Mouse (Mus musculus): Measurements from ENCODE around the gene Nxph3. TPM values are rescaled to one million over a fixed set of nuclear protein-coding genes. Genes with fewer than 3 reads are reported as not detected.

Gene Nxph3
- polyA plus RNA-seq, 1 experiment from 2014 or later: 1.2 TPM

GRCm38 (mm10) chr11:95519996-95520395 is 5.6 kb upstream of the Nxph3 start:
- Histone ChIP-seq H3K4me1 (ENCODE audit: insufficient read depth, low read depth, low read length) (peaks cover 5% of the 10 kb centered on the region; the same call in 1 of the 2 replicates), H3K4me2 (replicated peaks; ENCODE audit: low read depth, low read length) (no peak overlapping the region), H3K36me3 (ENCODE audit: insufficient read depth, low read length) (no peaks in the 10 kb centered on the region), H3K27ac (ENCODE audit: low read length) (no peak overlapping the region), H3K27me3 (replicated peaks; ENCODE audit: insufficient read depth, low read length) (peaks cover 4% of the 10 kb centered on the region; the same call in 1 of the 2 replicates), H3K4me3 (ENCODE audit: low read depth, low read length) (no peak overlapping the region), H3K9ac (replicated peaks; ENCODE audit: low read depth) (no peak overlapping the region), H3K9me3 (ENCODE audit: low read length) (no peaks in the 10 kb centered on the region)
- ATAC-seq (no peak), DNase-seq (ENCODE audit: low spot score) (no peak)
- 54% methylated on average over 3 of the region's 3 CpGs for WGBS
- TF ChIP-seq CTCF (IDR thresholded peaks at IDR 0.05) (peak; percentile 2; the same call in 1 of the 2 replicates), EP300 (IDR thresholded peaks at IDR 0.05) (no peak)

GRCm38 (mm10) chr11:95519299-95519698 is 4.9 kb upstream of the Nxph3 start:
- 52% methylated on average over 10 of the region's 10 CpGs for WGBS
- peaks cover 5% of the 10 kb centered on the region; the same call in 1 of the 2 replicates for H3K4me1 ChIP-seq (ENCODE audit: insufficient read depth, low read depth, low read length)
- no peak overlapping the region for H3K4me3 ChIP-seq (ENCODE audit: low read depth, low read length)
- H3K9me3 ChIP-seq (ENCODE audit: low read length): no peaks in the 10 kb centered on the region
- no peaks in the 10 kb centered on the region for H3K36me3 ChIP-seq (ENCODE audit: insufficient read depth, low read length)
- H3K9ac ChIP-seq (replicated peaks; ENCODE audit: low read depth): no peak overlapping the region
- peaks cover 11% of the 10 kb centered on the region for H3K27me3 ChIP-seq (replicated peaks; ENCODE audit: insufficient read depth, low read length)
- TF ChIP-seq EP300 (IDR thresholded peaks at IDR 0.05): no peak
- no peak for TF ChIP-seq CTCF (IDR thresholded peaks at IDR 0.05)
- ATAC-seq (no peak), DNase-seq (ENCODE audit: low spot score) (no peak)
- no peak overlapping the region for H3K4me2 ChIP-seq (replicated peaks; ENCODE audit: low read depth, low read length)
- H3K27ac ChIP-seq (ENCODE audit: low read length): no peak overlapping the region

GRCm38 (mm10) chr11:95517162-95517561 is 2.8 kb upstream of the Nxph3 start:
- no peak overlapping the region for H3K27ac ChIP-seq (ENCODE audit: low read length)
- DNase-seq (ENCODE audit: low spot score): no peak
- ATAC-seq: no peak
- no peaks in the 10 kb centered on the region for H3K9me3 ChIP-seq (ENCODE audit: low read length)
- peaks cover 32% of the 10 kb centered on the region for H3K27me3 ChIP-seq (replicated peaks; ENCODE audit: insufficient read depth, low read length)
- no peak overlapping the region for H3K9ac ChIP-seq (replicated peaks; ENCODE audit: low read depth)
- H3K4me2 ChIP-seq (replicated peaks; ENCODE audit: low read depth, low read length): no peak overlapping the region
- no peak overlapping the region for H3K4me3 ChIP-seq (ENCODE audit: low read depth, low read length)
- no peaks in the 10 kb centered on the region for H3K36me3 ChIP-seq (ENCODE audit: insufficient read depth, low read length)
- peaks cover 10% of the 10 kb centered on the region for H3K4me1 ChIP-seq (ENCODE audit: insufficient read depth, low read depth, low read length)
- 56% methylated on average over 6 of the region's 6 CpGs for WGBS
- TF ChIP-seq EP300 (IDR thresholded peaks at IDR 0.05): no peak
- TF ChIP-seq CTCF (IDR thresholded peaks at IDR 0.05): no peak

- H3K9ac ChIP-seq (replicated peaks; ENCODE audit: low read depth): no peak overlapping the region
- H3K27ac ChIP-seq (ENCODE audit: low read length): no peak overlapping the region
- ATAC-seq (no peak), DNase-seq (ENCODE audit: low spot score) (no peak)
- WGBS: 9% methylated on average over 5 of the region's 5 CpGs
- H3K9me3 ChIP-seq (ENCODE audit: low read length): no peaks in the 10 kb centered on the region
- H3K4me2 ChIP-seq (replicated peaks; ENCODE audit: low read depth, low read length): no peak overlapping the region
- no peaks in the 10 kb centered on the region for H3K36me3 ChIP-seq (ENCODE audit: insufficient read depth, low read length)
- H3K4me3 ChIP-seq (ENCODE audit: low read depth, low read length): no peak overlapping the region
- H3K4me1 ChIP-seq (ENCODE audit: insufficient read depth, low read depth, low read length): peaks cover 10% of the 10 kb centered on the region
- peaks cover 33% of the 10 kb centered on the region for H3K27me3 ChIP-seq (replicated peaks; ENCODE audit: insufficient read depth, low read length)
- TF ChIP-seq EP300 (IDR thresholded peaks at IDR 0.05) (no peak), CTCF (IDR thresholded peaks at IDR 0.05) (no peak)
Observed at GRCm38 (mm10) chr11:95516491-95516911, 2.1 kb upstream of the Nxph3 start.

GRCm38 (mm10) chr11:95515376-95516323 is 1.3 kb upstream of the Nxph3 start:
- Histone ChIP-seq H3K4me3 (ENCODE audit: low read depth, low read length) (no peak overlapping the region), H3K27me3 (replicated peaks; ENCODE audit: insufficient read depth, low read length) (peaks cover 33% of the 10 kb centered on the region), H3K4me1 (ENCODE audit: insufficient read depth, low read depth, low read length) (peaks cover 5% of the 10 kb centered on the region; the same call in 1 of the 2 replicates), H3K4me2 (replicated peaks; ENCODE audit: low read depth, low read length) (no peak overlapping the region), H3K9ac (replicated peaks; ENCODE audit: low read depth) (no peak overlapping the region), H3K36me3 (ENCODE audit: insufficient read depth, low read length) (no peaks in the 10 kb centered on the region), H3K9me3 (ENCODE audit: low read length) (no peaks in the 10 kb centered on the region), H3K27ac (ENCODE audit: low read length) (no peak overlapping the region)
- DNase-seq (ENCODE audit: low spot score) (no peak), ATAC-seq (no peak)
- TF ChIP-seq CTCF (IDR thresholded peaks at IDR 0.05): no peak
- no peak for TF ChIP-seq EP300 (IDR thresholded peaks at IDR 0.05)
- 51% methylated on average over 16 of the region's 17 CpGs for WGBS

- Histone ChIP-seq H3K4me1 (ENCODE audit: insufficient read depth, low read depth, low read length) (peaks cover 5% of the 10 kb centered on the region; the same call in 1 of the 2 replicates), H3K27ac (ENCODE audit: low read length) (no peak overlapping the region), H3K36me3 (ENCODE audit: insufficient read depth, low read length) (no peaks in the 10 kb centered on the region), H3K4me3 (ENCODE audit: low read depth, low read length) (peak overlapping the region; percentile 46), H3K9me3 (ENCODE audit: low read length) (no peaks in the 10 kb centered on the region), H3K4me2 (replicated peaks; ENCODE audit: low read depth, low read length) (peak overlapping the region; percentile 81), H3K9ac (replicated peaks; ENCODE audit: low read depth) (no peak overlapping the region), H3K27me3 (replicated peaks; ENCODE audit: insufficient read depth, low read length) (peaks cover 33% of the 10 kb centered on the region)
- no peak for TF ChIP-seq CTCF (IDR thresholded peaks at IDR 0.05)
- TF ChIP-seq EP300 (IDR thresholded peaks at IDR 0.05): no peak
- 1% methylated on average over 40 of the region's 66 CpGs for WGBS
- ATAC-seq (peak; percentile 2; the same call in 1 of the 2 replicates), DNase-seq (ENCODE audit: low spot score) (no peak)
Observed at GRCm38 (mm10) chr11:95513461-95514297, 691 bp downstream of the Nxph3 start.
